Mouse (Mus musculus): ENCODE measurements at regions not wholly inside any gene's neighbourhood (a gene's known extent, or its start where the extent isn't known, plus 50 kb on each side); places are given as distances from the start of the nearest gene placed in this dataset.
A peak's percentile ranks its signal among the peaks of the same experiment; 100 is the strongest.

DNA sequence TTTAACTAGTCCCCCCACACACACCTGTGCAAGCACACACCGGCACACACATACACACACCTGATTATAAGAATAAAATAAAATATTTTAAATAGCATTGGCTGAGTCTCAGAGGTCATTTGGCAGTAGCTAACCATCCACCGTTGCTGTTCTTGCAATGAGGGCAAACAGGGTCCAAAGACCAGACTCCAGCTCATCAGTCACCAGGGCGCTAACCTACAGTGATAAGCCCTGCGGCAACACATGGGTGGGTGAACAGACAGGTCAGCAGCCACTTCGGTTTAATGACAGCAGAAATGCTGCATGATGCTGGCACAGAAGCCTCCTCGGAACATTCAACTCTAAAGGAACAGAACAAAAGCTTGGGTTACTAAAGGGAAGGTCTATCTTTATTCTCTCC lies 54.9 kb downstream of the Tas2r134 start:
- peak; percentile 96 for ATAC-seq
- WGBS = 52% methylated on average over 6 of the region's 6 CpGs
- TF ChIP-seq CTCF (IDR thresholded peaks at IDR 0.05; ENCODE audit: low read depth) = no peak

GRCm38 (mm10) chr2:51682745-51683144 lies 55.4 kb downstream of the Tas2r134 start:
- Histone ChIP-seq H3K27ac (ENCODE audit: low read depth, low read length) (no peak overlapping the region; the same call in 1 of the 2 replicates), H3K4me3 (ENCODE audit: low read depth, low read length) (no peak overlapping the region), H3K4me2 (replicated peaks; ENCODE audit: low read depth) (no peak overlapping the region), H3K27me3 (replicated peaks; ENCODE audit: control insufficient read depth, insufficient read depth, low read length) (no peaks in the 10 kb centered on the region), H3K9me3 (ENCODE audit: control insufficient read depth) (no peaks in the 10 kb centered on the region), H3K4me1 (replicated peaks; ENCODE audit: control insufficient read depth, insufficient read depth, low read length) (no peaks in the 10 kb centered on the region), H3K36me3 (ENCODE audit: control insufficient read depth, insufficient read depth) (no peaks in the 10 kb centered on the region), H3K9ac (ENCODE audit: low read depth, low read length) (no peak overlapping the region)
- TF ChIP-seq CTCF (IDR thresholded peaks at IDR 0.05; ENCODE audit: low read depth) = no peak
- ATAC-seq = peak; percentile 48; the same call in 1 of the 2 replicates
- 73% methylated on average over 4 of the region's 4 CpGs for WGBS

More for the DNA sequence above, 54.9 kb downstream of the Tas2r134 start:
- Histone ChIP-seq H3K27ac (ENCODE audit: low read depth, low read length) (no peak overlapping the region; the same call in 1 of the 2 replicates), H3K4me1 (replicated peaks; ENCODE audit: control insufficient read depth, insufficient read depth, low read length) (no peaks in the 10 kb centered on the region), H3K9me3 (ENCODE audit: control insufficient read depth) (no peaks in the 10 kb centered on the region), H3K36me3 (ENCODE audit: control insufficient read depth, insufficient read depth) (no peaks in the 10 kb centered on the region), H3K4me2 (replicated peaks; ENCODE audit: low read depth) (no peak overlapping the region), H3K4me3 (ENCODE audit: low read depth, low read length) (no peak overlapping the region), H3K9ac (ENCODE audit: low read depth, low read length) (no peak overlapping the region), H3K27me3 (replicated peaks; ENCODE audit: control insufficient read depth, insufficient read depth, low read length) (no peaks in the 10 kb centered on the region)

DNA sequence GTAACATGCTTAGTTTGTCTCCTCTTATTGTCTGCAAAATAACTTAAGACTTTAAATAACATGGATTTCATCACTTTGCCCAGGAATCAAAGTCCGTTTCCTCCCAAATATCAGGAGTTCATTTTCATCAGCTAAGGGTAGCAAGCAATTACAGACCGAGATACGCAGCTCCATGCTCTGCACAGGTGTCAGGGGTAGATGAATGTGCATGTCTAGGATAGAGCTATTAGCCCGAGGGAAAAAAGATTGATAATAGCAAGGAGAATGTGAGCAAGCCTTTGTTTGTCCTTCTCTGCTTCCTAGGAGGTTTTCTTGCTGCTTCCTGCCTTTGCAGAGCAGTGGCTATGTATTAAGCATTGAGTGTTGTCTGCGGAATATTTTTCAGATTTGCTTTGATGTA lies 77.8 kb downstream of the Tas2r134 start:
- H3K27me3 ChIP-seq (replicated peaks; ENCODE audit: control insufficient read depth, insufficient read depth, low read length) = no peaks in the 10 kb centered on the region
- no peak overlapping the region for H3K27ac ChIP-seq (ENCODE audit: low read depth, low read length)
- no peak overlapping the region for H3K4me3 ChIP-seq (ENCODE audit: low read depth, low read length)
- no peaks in the 10 kb centered on the region for H3K4me1 ChIP-seq (replicated peaks; ENCODE audit: control insufficient read depth, insufficient read depth, low read length)
- 49% methylated on average over 5 of the region's 5 CpGs for WGBS
- H3K9ac ChIP-seq (ENCODE audit: low read depth, low read length) = no peak overlapping the region
- no peaks in the 10 kb centered on the region for H3K36me3 ChIP-seq (ENCODE audit: control insufficient read depth, insufficient read depth)
- no peak overlapping the region for H3K4me2 ChIP-seq (replicated peaks; ENCODE audit: low read depth)
- no peaks in the 10 kb centered on the region for H3K9me3 ChIP-seq (ENCODE audit: control insufficient read depth)
- no peak for TF ChIP-seq CTCF (IDR thresholded peaks at IDR 0.05; ENCODE audit: low read depth)
- ATAC-seq = no peak

- ATAC-seq = no peak
- Histone ChIP-seq H3K9me3 (ENCODE audit: control insufficient read depth) (no peaks in the 10 kb centered on the region), H3K4me2 (replicated peaks; ENCODE audit: low read depth) (no peak overlapping the region), H3K36me3 (ENCODE audit: control insufficient read depth, insufficient read depth) (no peaks in the 10 kb centered on the region), H3K4me3 (ENCODE audit: low read depth, low read length) (no peak overlapping the region), H3K27me3 (replicated peaks; ENCODE audit: control insufficient read depth, insufficient read depth, low read length) (no peaks in the 10 kb centered on the region), H3K4me1 (replicated peaks; ENCODE audit: control insufficient read depth, insufficient read depth, low read length) (no peaks in the 10 kb centered on the region), H3K9ac (ENCODE audit: low read depth, low read length) (no peak overlapping the region), H3K27ac (ENCODE audit: low read depth, low read length) (no peak overlapping the region)
- TF ChIP-seq CTCF (IDR thresholded peaks at IDR 0.05; ENCODE audit: low read depth) = no peak
- WGBS = 72% methylated on average over 2 of the region's 2 CpGs
Measured at GRCm38 (mm10) chr2:51708701-51709100, 81.4 kb downstream of the Tas2r134 start.

GRCm38 (mm10) chr2:51712611-51713010 lies 85.3 kb downstream of the Tas2r134 start:
- no peaks in the 10 kb centered on the region for H3K4me1 ChIP-seq (replicated peaks; ENCODE audit: control insufficient read depth, insufficient read depth, low read length)
- no peak for ATAC-seq
- no peak for TF ChIP-seq CTCF (IDR thresholded peaks at IDR 0.05; ENCODE audit: low read depth)
- 95% methylated on average over 7 of the region's 7 CpGs for WGBS
- no peak overlapping the region for H3K9ac ChIP-seq (ENCODE audit: low read depth, low read length)
- H3K4me3 ChIP-seq (ENCODE audit: low read depth, low read length) = no peak overlapping the region
- no peaks in the 10 kb centered on the region for H3K36me3 ChIP-seq (ENCODE audit: control insufficient read depth, insufficient read depth)
- no peak overlapping the region for H3K27ac ChIP-seq (ENCODE audit: low read depth, low read length)
- H3K27me3 ChIP-seq (replicated peaks; ENCODE audit: control insufficient read depth, insufficient read depth, low read length) = no peaks in the 10 kb centered on the region
- H3K4me2 ChIP-seq (replicated peaks; ENCODE audit: low read depth) = no peak overlapping the region
- H3K9me3 ChIP-seq (ENCODE audit: control insufficient read depth) = no peaks in the 10 kb centered on the region

DNA sequence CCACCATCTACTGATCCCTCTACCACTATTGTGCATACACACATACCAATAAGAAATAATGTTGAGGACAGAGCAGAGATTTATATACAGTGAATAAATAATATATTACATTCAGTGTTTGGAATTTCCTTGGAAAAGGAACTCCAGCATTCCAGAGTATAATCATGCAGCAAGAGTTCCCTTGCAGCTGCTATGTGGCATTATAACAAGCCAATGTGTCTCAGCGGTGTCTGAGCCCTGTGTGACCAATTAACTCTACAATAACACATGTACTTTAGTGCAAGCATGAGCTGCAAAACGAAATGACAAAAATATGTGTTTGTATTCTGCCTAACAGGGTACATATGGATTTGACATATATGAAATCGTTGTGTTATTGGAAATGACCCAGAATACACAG lies 103.5 kb downstream of the Tas2r134 start:
- no peak overlapping the region for H3K27ac ChIP-seq (ENCODE audit: low read depth, low read length)
- ATAC-seq = no peak
- no peaks in the 10 kb centered on the region for H3K27me3 ChIP-seq (replicated peaks; ENCODE audit: control insufficient read depth, insufficient read depth, low read length)
- H3K4me3 ChIP-seq (ENCODE audit: low read depth, low read length) = no peak overlapping the region
- no peak overlapping the region for H3K4me2 ChIP-seq (replicated peaks; ENCODE audit: low read depth)
- TF ChIP-seq CTCF (IDR thresholded peaks at IDR 0.05; ENCODE audit: low read depth) = no peak
- H3K9ac ChIP-seq (ENCODE audit: low read depth, low read length) = no peak overlapping the region
- no peaks in the 10 kb centered on the region for H3K4me1 ChIP-seq (replicated peaks; ENCODE audit: control insufficient read depth, insufficient read depth, low read length)
- no peaks in the 10 kb centered on the region for H3K36me3 ChIP-seq (ENCODE audit: control insufficient read depth, insufficient read depth)
- WGBS = 59% methylated on average over 3 of the region's 3 CpGs
- no peaks in the 10 kb centered on the region for H3K9me3 ChIP-seq (ENCODE audit: control insufficient read depth)

GRCm38 (mm10) chr2:51731703-51732102 lies 104.4 kb downstream of the Tas2r134 start:
- 63% methylated on average over 4 of the region's 4 CpGs for WGBS
- Histone ChIP-seq H3K4me1 (replicated peaks; ENCODE audit: control insufficient read depth, insufficient read depth, low read length) (no peaks in the 10 kb centered on the region), H3K27me3 (replicated peaks; ENCODE audit: control insufficient read depth, insufficient read depth, low read length) (no peaks in the 10 kb centered on the region), H3K27ac (ENCODE audit: low read depth, low read length) (no peak overlapping the region), H3K4me2 (replicated peaks; ENCODE audit: low read depth) (no peak overlapping the region), H3K9ac (ENCODE audit: low read depth, low read length) (no peak overlapping the region), H3K4me3 (ENCODE audit: low read depth, low read length) (no peak overlapping the region), H3K9me3 (ENCODE audit: control insufficient read depth) (no peaks in the 10 kb centered on the region), H3K36me3 (ENCODE audit: control insufficient read depth, insufficient read depth) (no peaks in the 10 kb centered on the region)
- TF ChIP-seq CTCF (IDR thresholded peaks at IDR 0.05; ENCODE audit: low read depth) = no peak
- no peak for ATAC-seq

All from intestine, postnatal 0 days (tissue).